Mouse (Mus musculus): ENCODE data around the gene Casz1. TPM values are rescaled to one million over a fixed set of nuclear protein-coding genes. Genes with fewer than 3 reads are reported as not detected.

Gene Casz1
- polyA plus RNA-seq, 1 experiment from 2014 or later = 16.1 TPM

DNA sequence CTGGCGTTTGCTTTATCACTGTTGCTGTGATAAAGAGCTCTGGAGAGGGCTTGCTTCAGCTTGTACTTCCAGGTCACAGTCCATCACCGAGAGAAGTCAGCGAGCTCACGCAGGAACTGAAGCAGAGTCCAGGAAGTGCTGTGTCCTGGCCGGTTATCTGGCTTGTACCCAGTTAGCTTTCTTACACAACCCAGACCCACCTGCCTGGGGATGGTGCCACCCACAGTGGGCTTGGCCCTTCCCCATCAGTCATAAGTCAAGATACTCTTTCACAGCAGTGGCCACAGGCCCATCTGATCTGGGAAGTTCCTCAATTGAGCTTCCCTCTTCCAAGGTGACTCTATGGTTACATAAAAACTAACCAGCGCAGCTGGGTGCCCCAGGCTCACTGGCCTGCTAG, 31.6 kb upstream of the Casz1 start:
- Histone ChIP-seq H3K9me3 (ENCODE audit: control insufficient read depth, low read length) (no peaks in the 10 kb centered on the region), H3K27me3 (ENCODE audit: control insufficient read depth, insufficient read depth, low read length) (peaks cover 3% of the 10 kb centered on the region; the same call in 1 of the 2 replicates), H3K4me2 (ENCODE audit: low read depth, low read length) (no peak overlapping the region), H3K9ac (replicated peaks; ENCODE audit: low read depth, low read length) (no peak overlapping the region), H3K4me1 (ENCODE audit: control insufficient read depth, insufficient read depth, low read length) (peaks cover 25% of the 10 kb centered on the region), H3K27ac (ENCODE audit: low read depth, low read length) (no peak overlapping the region), H3K4me3 (ENCODE audit: low read depth, low read length) (no peak overlapping the region), H3K36me3 (ENCODE audit: control insufficient read depth, insufficient read depth, low read length) (no peaks in the 10 kb centered on the region)
- WGBS = 79% methylated on average over 6 of the region's 6 CpGs
- no peak for ATAC-seq (ENCODE audit: low read depth)

DNA sequence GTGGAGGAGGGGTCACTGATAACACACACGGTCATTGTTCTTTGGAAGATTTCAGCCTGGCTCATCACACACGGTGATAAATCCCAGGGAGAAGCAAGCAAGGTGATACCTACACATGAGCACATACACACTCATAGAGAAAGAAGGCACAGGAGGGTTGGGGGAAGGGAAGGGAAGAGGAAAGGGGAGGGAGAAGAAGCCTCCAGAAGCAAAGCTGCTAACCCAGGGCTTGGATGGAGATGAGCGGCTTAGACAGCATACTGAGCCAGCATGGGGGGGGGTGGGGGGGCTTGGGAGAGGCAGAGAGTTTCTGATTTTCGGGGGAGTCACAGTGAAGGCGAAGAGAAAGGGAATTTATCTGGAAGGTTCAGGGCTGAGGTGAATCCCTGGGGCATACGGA, 30.2 kb upstream of the Casz1 start:
- peaks cover 26% of the 10 kb centered on the region for H3K4me1 ChIP-seq (ENCODE audit: control insufficient read depth, insufficient read depth, low read length)
- no peaks in the 10 kb centered on the region for H3K9me3 ChIP-seq (ENCODE audit: control insufficient read depth, low read length)
- H3K9ac ChIP-seq (replicated peaks; ENCODE audit: low read depth, low read length) = no peak overlapping the region
- no peaks in the 10 kb centered on the region for H3K36me3 ChIP-seq (ENCODE audit: control insufficient read depth, insufficient read depth, low read length)
- no peak overlapping the region for H3K4me2 ChIP-seq (ENCODE audit: low read depth, low read length)
- WGBS = 84% methylated on average over 6 of the region's 6 CpGs
- H3K4me3 ChIP-seq (ENCODE audit: low read depth, low read length) = no peak overlapping the region
- ATAC-seq (ENCODE audit: low read depth) = no peak
- no peak overlapping the region for H3K27ac ChIP-seq (ENCODE audit: low read depth, low read length)
- H3K27me3 ChIP-seq (ENCODE audit: control insufficient read depth, insufficient read depth, low read length) = peaks cover 3% of the 10 kb centered on the region; the same call in 1 of the 2 replicates

DNA sequence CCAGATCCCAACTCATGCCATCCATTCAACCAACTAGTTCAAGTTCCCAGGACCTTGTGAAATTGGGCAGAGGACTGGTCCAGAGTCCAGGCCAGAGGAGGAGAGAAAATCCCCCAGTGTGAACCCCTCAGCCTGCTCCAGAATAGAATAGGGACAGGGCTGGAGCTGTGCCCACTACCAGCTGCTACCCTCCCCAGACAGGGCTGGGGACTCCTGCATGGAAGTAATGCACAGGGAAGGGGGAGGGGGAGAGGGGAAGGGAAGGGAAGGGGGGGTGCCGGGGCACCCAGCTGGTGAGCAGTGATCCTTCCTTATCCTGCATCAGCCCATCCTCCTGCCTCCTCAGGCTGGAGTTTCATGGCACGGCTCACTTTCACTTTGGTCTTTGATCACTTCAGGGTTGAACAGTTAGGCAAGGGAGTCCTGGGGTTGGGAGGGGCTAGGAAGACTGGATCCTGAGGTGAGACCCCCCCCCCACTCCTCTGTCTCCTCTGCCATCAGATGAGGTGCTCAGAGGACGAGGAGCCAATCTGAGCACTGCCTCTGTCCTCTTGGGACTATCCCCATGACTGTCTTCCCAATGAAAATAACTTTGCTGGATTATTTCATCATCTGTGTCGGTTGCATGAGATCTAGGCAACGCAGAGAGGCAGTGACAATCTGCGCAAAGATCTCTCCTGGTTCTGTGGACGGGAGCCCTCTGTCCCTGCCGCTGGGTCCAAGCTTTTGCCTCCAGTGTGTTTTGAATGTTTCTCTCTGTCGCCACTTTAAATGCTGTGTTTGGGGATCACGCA, 28.6 kb upstream of the Casz1 start:
- peak; percentile 38; the same call in 1 of the 2 replicates for ATAC-seq (ENCODE audit: low read depth)
- H3K27me3 ChIP-seq (ENCODE audit: control insufficient read depth, insufficient read depth, low read length) = peaks cover 3% of the 10 kb centered on the region; the same call in 1 of the 2 replicates
- H3K9me3 ChIP-seq (ENCODE audit: control insufficient read depth, low read length) = no peaks in the 10 kb centered on the region
- no peak overlapping the region for H3K9ac ChIP-seq (replicated peaks; ENCODE audit: low read depth, low read length)
- no peak overlapping the region for H3K4me2 ChIP-seq (ENCODE audit: low read depth, low read length)
- peaks cover 21% of the 10 kb centered on the region for H3K4me1 ChIP-seq (ENCODE audit: control insufficient read depth, insufficient read depth, low read length)
- H3K4me3 ChIP-seq (ENCODE audit: low read depth, low read length) = no peak overlapping the region
- H3K36me3 ChIP-seq (ENCODE audit: control insufficient read depth, insufficient read depth, low read length) = no peaks in the 10 kb centered on the region
- 59% methylated on average over 10 of the region's 10 CpGs for WGBS
- no peak overlapping the region for H3K27ac ChIP-seq (ENCODE audit: low read depth, low read length)

DNA sequence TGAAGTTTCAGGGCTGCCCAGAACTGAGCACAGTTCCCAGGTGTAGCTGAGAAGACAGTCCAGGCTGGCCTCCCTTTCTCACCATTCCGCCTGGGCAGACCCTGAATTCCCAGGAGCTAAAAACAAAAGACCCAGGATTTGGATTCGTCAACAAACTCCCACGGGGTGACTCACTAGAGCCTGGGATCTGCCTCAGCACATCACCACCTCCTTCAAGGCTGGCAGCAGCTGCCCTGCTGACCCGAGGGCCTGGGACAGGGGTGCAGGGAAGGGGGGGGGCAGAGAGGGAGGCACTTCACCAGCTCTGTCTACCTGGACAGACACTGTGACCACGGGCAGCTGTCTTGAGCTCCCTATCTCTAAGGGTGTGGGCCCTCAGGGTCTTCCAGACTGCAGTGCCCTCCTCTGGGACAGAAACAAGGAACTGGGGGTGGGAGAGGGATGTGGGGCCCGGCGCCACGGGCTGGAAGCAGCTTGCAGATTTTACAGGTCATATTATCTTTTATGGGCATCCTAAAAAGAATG, 24.1 kb upstream of the Casz1 start:
- WGBS = 26% methylated on average over 8 of the region's 8 CpGs
- Histone ChIP-seq H3K9me3 (ENCODE audit: control insufficient read depth, low read length) (no peaks in the 10 kb centered on the region), H3K4me2 (ENCODE audit: low read depth, low read length) (no peak overlapping the region), H3K36me3 (ENCODE audit: control insufficient read depth, insufficient read depth, low read length) (no peaks in the 10 kb centered on the region), H3K27me3 (ENCODE audit: control insufficient read depth, insufficient read depth, low read length) (no peaks in the 10 kb centered on the region), H3K9ac (replicated peaks; ENCODE audit: low read depth, low read length) (no peak overlapping the region), H3K4me1 (ENCODE audit: control insufficient read depth, insufficient read depth, low read length) (peaks cover 7% of the 10 kb centered on the region; the same call in 1 of the 2 replicates), H3K27ac (ENCODE audit: low read depth, low read length) (no peak overlapping the region), H3K4me3 (ENCODE audit: low read depth, low read length) (no peak overlapping the region)
- no peak for ATAC-seq (ENCODE audit: low read depth)

DNA sequence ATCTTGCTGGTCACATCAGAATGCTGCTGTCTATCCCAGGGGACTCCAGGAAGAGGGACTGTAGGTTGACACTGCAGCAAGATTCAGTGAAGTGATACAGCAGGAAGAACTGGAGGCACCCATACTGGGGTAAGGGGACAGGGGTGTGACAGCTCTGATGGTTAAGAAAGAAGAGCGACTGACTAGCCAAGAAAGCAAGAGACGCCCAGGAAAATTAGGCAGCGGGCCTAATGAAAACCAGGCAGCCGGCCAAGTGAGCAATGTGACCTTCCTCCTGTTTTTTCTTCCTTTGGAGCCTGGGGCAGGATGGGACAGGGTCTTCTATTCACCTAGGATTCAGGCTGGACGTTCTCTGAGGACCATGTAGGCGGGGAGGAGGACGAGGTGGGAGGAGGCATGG, 22.7 kb upstream of the Casz1 start:
- H3K9ac ChIP-seq (replicated peaks; ENCODE audit: low read depth, low read length) = no peak overlapping the region
- no peaks in the 10 kb centered on the region for H3K36me3 ChIP-seq (ENCODE audit: control insufficient read depth, insufficient read depth, low read length)
- H3K4me1 ChIP-seq (ENCODE audit: control insufficient read depth, insufficient read depth, low read length) = peaks cover 4% of the 10 kb centered on the region; the same call in 1 of the 2 replicates
- WGBS = 65% methylated on average over 7 of the region's 7 CpGs
- no peak overlapping the region for H3K4me3 ChIP-seq (ENCODE audit: low read depth, low read length)
- no peak overlapping the region for H3K4me2 ChIP-seq (ENCODE audit: low read depth, low read length)
- no peak overlapping the region for H3K27ac ChIP-seq (ENCODE audit: low read depth, low read length)
- no peaks in the 10 kb centered on the region for H3K27me3 ChIP-seq (ENCODE audit: control insufficient read depth, insufficient read depth, low read length)
- H3K9me3 ChIP-seq (ENCODE audit: control insufficient read depth, low read length) = no peaks in the 10 kb centered on the region
- no peak for ATAC-seq (ENCODE audit: low read depth)

DNA sequence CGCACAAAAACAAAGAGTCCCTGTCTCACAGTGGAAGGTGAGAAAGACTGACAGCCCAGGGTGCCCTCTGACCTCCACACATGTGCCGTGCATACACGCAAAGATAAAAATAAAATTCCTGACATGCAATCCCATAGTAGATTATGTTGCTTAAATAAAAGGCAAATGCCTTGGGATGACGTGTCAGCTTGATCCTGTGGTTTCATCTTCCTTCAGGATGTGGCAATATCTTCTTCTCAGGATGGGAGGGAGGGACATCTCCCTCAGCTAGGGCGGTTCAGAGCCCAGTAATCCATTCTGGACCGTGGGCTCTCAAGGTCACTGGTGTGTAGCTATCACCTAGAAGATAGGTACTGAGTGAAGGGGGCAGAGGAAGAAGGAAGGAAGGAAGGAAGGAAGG, 21.3 kb upstream of the Casz1 start:
- H3K36me3 ChIP-seq (ENCODE audit: control insufficient read depth, insufficient read depth, low read length) = no peaks in the 10 kb centered on the region
- no peak for ATAC-seq (ENCODE audit: low read depth)
- WGBS = 83% methylated on average over 6 of the region's 6 CpGs
- H3K4me3 ChIP-seq (ENCODE audit: low read depth, low read length) = no peak overlapping the region
- H3K9me3 ChIP-seq (ENCODE audit: control insufficient read depth, low read length) = no peaks in the 10 kb centered on the region
- no peak overlapping the region for H3K4me2 ChIP-seq (ENCODE audit: low read depth, low read length)
- H3K4me1 ChIP-seq (ENCODE audit: control insufficient read depth, insufficient read depth, low read length) = peaks cover 4% of the 10 kb centered on the region; the same call in 1 of the 2 replicates
- no peak overlapping the region for H3K27ac ChIP-seq (ENCODE audit: low read depth, low read length)
- no peak overlapping the region for H3K9ac ChIP-seq (replicated peaks; ENCODE audit: low read depth, low read length)
- H3K27me3 ChIP-seq (ENCODE audit: control insufficient read depth, insufficient read depth, low read length) = no peaks in the 10 kb centered on the region

DNA sequence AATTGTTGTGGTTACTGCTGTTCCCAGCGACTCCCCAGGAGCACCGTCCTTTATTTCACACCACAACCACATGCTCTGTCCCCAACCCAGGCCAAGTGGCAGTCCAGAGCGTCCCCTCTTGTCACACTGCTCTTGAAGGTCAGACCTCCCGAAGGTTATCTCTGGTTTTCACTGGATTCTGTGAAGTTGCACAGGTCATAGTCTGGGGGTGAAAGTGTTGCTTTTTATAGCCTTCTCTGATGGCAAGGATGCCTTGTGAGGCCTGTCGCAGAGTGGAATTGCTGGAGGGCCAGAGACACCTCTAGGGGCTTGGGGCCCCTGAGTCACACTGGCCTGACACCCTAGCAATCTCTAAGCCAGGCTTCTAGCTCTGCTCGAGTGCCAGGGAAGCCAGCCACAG, 20.5 kb upstream of the Casz1 start:
- ATAC-seq (ENCODE audit: low read depth) = no peak
- WGBS = 69% methylated on average over 6 of the region's 6 CpGs
- Histone ChIP-seq H3K4me3 (ENCODE audit: low read depth, low read length) (no peak overlapping the region), H3K27ac (ENCODE audit: low read depth, low read length) (no peak overlapping the region), H3K36me3 (ENCODE audit: control insufficient read depth, insufficient read depth, low read length) (no peaks in the 10 kb centered on the region), H3K4me1 (ENCODE audit: control insufficient read depth, insufficient read depth, low read length) (no peaks in the 10 kb centered on the region), H3K9me3 (ENCODE audit: control insufficient read depth, low read length) (no peaks in the 10 kb centered on the region), H3K27me3 (ENCODE audit: control insufficient read depth, insufficient read depth, low read length) (no peaks in the 10 kb centered on the region), H3K9ac (replicated peaks; ENCODE audit: low read depth, low read length) (no peak overlapping the region), H3K4me2 (ENCODE audit: low read depth, low read length) (no peak overlapping the region)

DNA sequence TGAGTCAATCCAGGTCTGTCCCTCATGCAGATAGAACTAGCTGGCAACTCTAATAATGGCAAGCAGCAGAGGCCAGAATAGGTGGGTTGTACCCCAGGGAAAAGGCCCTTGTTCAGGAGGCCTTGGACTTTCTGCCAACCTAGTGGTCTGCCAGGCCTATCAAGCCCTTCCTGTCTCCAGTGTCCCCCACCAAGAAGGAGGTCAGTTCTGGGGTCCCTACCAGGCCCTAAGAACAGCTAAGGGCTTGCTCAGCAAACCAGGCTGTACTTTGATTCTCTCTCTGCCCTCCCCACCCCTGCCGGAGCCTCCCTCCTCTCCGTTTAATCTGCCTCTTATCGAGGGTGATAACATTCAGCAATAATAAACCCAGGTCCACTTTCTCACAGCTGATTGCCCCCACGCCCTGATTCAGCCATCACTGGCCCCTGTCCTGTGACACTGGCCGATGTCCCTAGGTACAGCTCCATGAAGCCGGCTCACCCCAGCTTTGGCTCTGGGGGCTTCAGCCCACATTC, 19.1 kb upstream of the Casz1 start:
- H3K9ac ChIP-seq (replicated peaks; ENCODE audit: low read depth, low read length) = no peak overlapping the region
- H3K4me3 ChIP-seq (ENCODE audit: low read depth, low read length) = no peak overlapping the region
- H3K4me2 ChIP-seq (ENCODE audit: low read depth, low read length) = no peak overlapping the region
- H3K27me3 ChIP-seq (ENCODE audit: control insufficient read depth, insufficient read depth, low read length) = no peaks in the 10 kb centered on the region
- H3K27ac ChIP-seq (ENCODE audit: low read depth, low read length) = no peak overlapping the region
- no peak for ATAC-seq (ENCODE audit: low read depth)
- H3K4me1 ChIP-seq (ENCODE audit: control insufficient read depth, insufficient read depth, low read length) = no peaks in the 10 kb centered on the region
- WGBS = 92% methylated on average over 6 of the region's 6 CpGs
- no peaks in the 10 kb centered on the region for H3K36me3 ChIP-seq (ENCODE audit: control insufficient read depth, insufficient read depth, low read length)
- no peaks in the 10 kb centered on the region for H3K9me3 ChIP-seq (ENCODE audit: control insufficient read depth, low read length)

DNA sequence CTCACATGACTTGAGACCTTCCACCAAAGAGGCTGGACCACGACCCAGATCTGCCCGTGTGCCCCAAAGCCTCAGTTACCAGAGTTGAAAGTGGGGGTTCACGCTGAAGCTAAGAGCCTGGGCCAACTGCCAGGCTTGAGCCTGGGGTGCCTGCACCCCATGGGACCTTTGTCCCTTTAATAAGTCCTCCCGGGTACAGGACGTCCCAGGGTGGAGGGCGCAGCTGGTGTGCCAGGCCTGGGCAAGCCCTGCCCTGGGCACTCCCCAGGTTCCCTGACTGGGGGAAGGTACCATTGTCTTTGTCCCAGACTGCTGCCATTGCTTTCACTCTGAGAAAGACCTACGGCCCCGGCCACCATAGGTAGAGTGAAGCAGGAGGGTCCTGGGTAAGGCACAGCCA, 18.2 kb upstream of the Casz1 start:
- 62% methylated on average over 8 of the region's 8 CpGs for WGBS
- Histone ChIP-seq H3K27me3 (ENCODE audit: control insufficient read depth, insufficient read depth, low read length) (no peaks in the 10 kb centered on the region), H3K36me3 (ENCODE audit: control insufficient read depth, insufficient read depth, low read length) (no peaks in the 10 kb centered on the region), H3K4me1 (ENCODE audit: control insufficient read depth, insufficient read depth, low read length) (no peaks in the 10 kb centered on the region), H3K27ac (ENCODE audit: low read depth, low read length) (no peak overlapping the region), H3K9me3 (ENCODE audit: control insufficient read depth, low read length) (no peaks in the 10 kb centered on the region), H3K9ac (replicated peaks; ENCODE audit: low read depth, low read length) (no peak overlapping the region), H3K4me3 (ENCODE audit: low read depth, low read length) (no peak overlapping the region), H3K4me2 (ENCODE audit: low read depth, low read length) (no peak overlapping the region)
- no peak for ATAC-seq (ENCODE audit: low read depth)
